Mouse (Mus musculus) spleen, adult 2 months (tissue): ENCODE measurements around the gene Tor4a. TPM values are rescaled to one million over a fixed set of nuclear protein-coding genes. Genes with fewer than 3 reads are reported as not detected.
A peak's percentile ranks its signal among the peaks of the same experiment; 100 is the strongest.

Source experiments
- DNase-seq, 2 experiments: peaks; one replicate each; pipeline versions ENCODE4 v3.0.0 to v3.0.0-alpha.2; 2012 to 2021; ENCODE audit warnings: low spot score in 2 of 2, low read depth in 1 of 2
- H3K27ac ChIP-seq: fragments of 200-500 bp; 2 replicates; pipeline ENCODE4 v1.5.1; 2012; ENCODE audit warnings: low read length, inconsistent platforms; ENCODE audit not compliant: insufficient read depth
- H3K27me3 ChIP-seq: fragments of 200-500 bp; 2 replicates; pipeline ENCODE4 v1.6.1; 2012; ENCODE audit warnings: mild to moderate bottlenecking, moderate library complexity, low read length, inconsistent platforms; ENCODE audit not compliant: control insufficient read depth, insufficient read depth
- H3K36me3 ChIP-seq: fragments of 200-500 bp; 2 replicates; pipeline ENCODE4 v1.6.1; 2012; ENCODE audit warnings: mild to moderate bottlenecking, low read length, inconsistent platforms; ENCODE audit not compliant: control insufficient read depth, insufficient read depth
- H3K4me1 ChIP-seq: fragments of 200-500 bp; 2 replicates; pipeline ENCODE4 v1.6.1; 2011; ENCODE audit warnings: inconsistent platforms; ENCODE audit not compliant: control insufficient read depth, insufficient read depth, insufficient read length
- H3K4me3 ChIP-seq: fragments of 200-500 bp; 2 replicates; pipeline ENCODE4 v1.5.1; 2011; ENCODE audit warnings: mild to moderate bottlenecking, inconsistent platforms; ENCODE audit not compliant: insufficient read depth, insufficient read length; ENCODE audit errors: extremely low read depth
- CTCF ChIP-seq: fragments of 200-500 bp; IDR thresholded peaks from 2 replicates; pipeline ENCODE4 v1.5.1; 2011; ENCODE audit warnings: mild to moderate bottlenecking, inconsistent platforms; ENCODE audit not compliant: insufficient read depth, insufficient read length, insufficient replicate concordance; ENCODE audit errors: extremely low read depth
- POLR2A ChIP-seq: fragments of 200-500 bp; IDR thresholded peaks from 2 replicates; pipeline ENCODE4 v1.6.1; 2011; ENCODE audit warnings: low read depth, low read length, inconsistent platforms
- WGBS: fragments of 180-500 bp; shearing (Covaris S2); methylation state at CpG from one replicate; pipeline ENCODE4 v1.1.7; 2018; 5-methylcytosine and 5-hydroxymethylcytosine counted together
- polyA plus RNA-seq: library from polyadenylated mRNA; depleted of rRNA; stranded (reverse); fragments of >200 nt; gene quantifications from 2 replicates; pipeline ENCODE4 v1.2.3, GENCODE M21; 2012

Tor4a gene
- polyA plus RNA-seq, 1 experiment = 77.5 TPM

DNA sequence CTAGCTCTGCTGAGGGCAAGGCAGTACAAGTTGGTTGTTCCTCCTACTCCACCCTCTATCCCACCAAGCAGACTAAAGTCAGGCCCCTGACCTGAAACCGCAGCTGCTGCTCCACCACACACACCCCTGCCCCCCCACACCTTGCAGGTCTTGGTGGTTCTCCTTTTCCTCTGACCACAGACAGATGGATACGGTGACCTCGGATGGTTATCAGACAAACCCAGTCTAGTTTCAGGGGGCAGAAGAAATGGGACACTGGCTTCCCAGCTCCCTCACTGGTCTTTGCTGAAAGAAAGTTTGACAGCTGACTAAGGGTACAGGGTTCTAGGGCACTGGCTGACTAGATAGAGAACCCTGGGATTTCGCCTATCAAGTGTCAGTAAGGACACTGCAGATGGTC is 36.7 kb upstream of the Tor4a start:
- no peak overlapping the region for H3K27ac ChIP-seq
- no peak for TF ChIP-seq POLR2A
- TF ChIP-seq CTCF = no peak
- H3K4me3 ChIP-seq = no peak overlapping the region
- H3K4me1 ChIP-seq = peaks cover 3% of the 10 kb centered on the region; the same call in 1 of the 2 replicates
- H3K27me3 ChIP-seq = no peaks in the 10 kb centered on the region; the same call in 1 of the 2 replicates
- 10% methylated on average over 4 of the region's 4 CpGs for WGBS
- DNase-seq = no peak
- H3K36me3 ChIP-seq = no peaks in the 10 kb centered on the region

DNA sequence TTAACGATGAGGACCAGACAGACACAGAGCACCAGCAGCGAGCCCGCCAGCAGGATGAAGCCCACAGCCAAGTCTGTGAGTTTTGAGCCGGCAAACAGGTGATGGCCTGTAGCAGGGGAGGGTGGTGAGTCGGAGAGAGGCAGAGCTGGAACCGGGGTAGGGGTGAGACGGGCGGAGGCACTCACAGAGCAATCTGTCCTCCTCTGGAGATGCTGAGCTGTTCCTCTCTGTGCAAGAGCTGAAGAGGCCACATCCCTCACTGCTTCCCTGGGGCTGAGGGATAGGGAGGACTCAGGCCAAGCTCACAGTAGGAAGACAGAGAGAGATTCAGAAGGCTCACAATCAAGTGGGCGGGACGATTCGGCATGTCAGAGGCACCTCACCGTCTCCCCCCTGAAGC is 34.4 kb upstream of the Tor4a start:
- Histone ChIP-seq H3K4me3 (no peak overlapping the region), H3K27me3 (no peaks in the 10 kb centered on the region; the same call in 1 of the 2 replicates), H3K27ac (no peak overlapping the region), H3K36me3 (no peaks in the 10 kb centered on the region), H3K4me1 (peaks cover 3% of the 10 kb centered on the region; the same call in 1 of the 2 replicates)
- no peak for TF ChIP-seq POLR2A
- no peak for DNase-seq
- WGBS = 89% methylated on average over 12 of the region's 12 CpGs

DNA sequence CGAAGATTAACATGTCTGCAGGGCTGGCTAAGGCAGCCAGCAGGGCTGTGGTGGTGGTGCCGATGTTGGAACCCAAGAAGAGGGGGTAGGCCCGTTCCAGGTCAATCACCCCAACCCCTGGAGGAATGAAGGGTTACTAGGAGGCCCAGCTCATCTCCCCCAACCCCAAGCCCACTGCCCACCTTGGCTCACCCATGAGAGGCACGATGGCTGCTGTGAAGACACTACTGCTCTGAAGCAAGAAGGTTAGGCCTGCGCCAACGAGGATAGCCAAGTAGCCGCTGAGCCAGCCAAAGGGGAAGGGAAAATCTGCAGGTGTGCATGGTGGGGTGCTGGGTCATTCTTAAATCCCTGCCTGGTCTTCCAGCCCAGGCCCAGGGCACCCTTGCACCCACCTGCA is 33.9 kb upstream of the Tor4a start:
- Histone ChIP-seq H3K36me3 (no peaks in the 10 kb centered on the region), H3K4me3 (no peak overlapping the region), H3K27me3 (no peaks in the 10 kb centered on the region; the same call in 1 of the 2 replicates), H3K27ac (no peak overlapping the region), H3K4me1 (peaks cover 3% of the 10 kb centered on the region; the same call in 1 of the 2 replicates)
- TF ChIP-seq CTCF (no peak), POLR2A (no peak)
- DNase-seq = no peak
- 89% methylated on average over 7 of the region's 7 CpGs for WGBS

DNA sequence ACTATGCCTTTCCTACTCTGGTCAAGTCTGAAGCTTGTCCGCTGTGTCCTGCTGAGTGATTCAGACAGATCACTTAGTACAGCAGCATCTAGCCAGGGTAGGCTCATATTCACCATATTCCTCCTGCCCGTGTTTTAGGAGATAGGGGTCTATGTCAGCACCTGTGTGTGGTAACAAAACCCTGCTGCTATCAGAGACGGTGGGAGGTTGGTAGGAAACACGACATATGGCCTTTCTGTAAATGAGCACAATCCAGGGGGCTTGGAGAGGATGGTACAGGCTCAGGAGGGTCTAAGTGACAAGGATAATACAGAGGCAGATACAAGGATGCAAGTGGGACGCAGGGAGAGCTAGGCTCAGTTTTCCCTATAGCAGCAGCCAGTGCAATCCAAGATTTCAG is 32.9 kb upstream of the Tor4a start:
- Histone ChIP-seq H3K36me3 (no peaks in the 10 kb centered on the region), H3K4me1 (peaks cover 3% of the 10 kb centered on the region; the same call in 1 of the 2 replicates), H3K4me3 (no peak overlapping the region), H3K27me3 (no peaks in the 10 kb centered on the region; the same call in 1 of the 2 replicates), H3K27ac (no peak overlapping the region)
- no peak for DNase-seq
- TF ChIP-seq CTCF (no peak), POLR2A (no peak)
- 91% methylated on average over 5 of the region's 5 CpGs for WGBS

GRCm38 (mm10) chr2:25228995-25229530 is 32.4 kb upstream of the Tor4a start:
- DNase-seq = no peak
- Histone ChIP-seq H3K4me3 (no peak overlapping the region), H3K4me1 (peaks cover 3% of the 10 kb centered on the region; the same call in 1 of the 2 replicates), H3K27ac (0 out of 2 replicates have a peak overlapping the region, but pooled peaks have one; percentile 27), H3K36me3 (no peaks in the 10 kb centered on the region), H3K27me3 (no peaks in the 10 kb centered on the region; the same call in 1 of the 2 replicates)
- TF ChIP-seq POLR2A (no peak), CTCF (no peak)
- 79% methylated on average over 6 of the region's 6 CpGs for WGBS

- 1% methylated on average over 7 of the region's 7 CpGs for WGBS
Observed at GRCm38 (mm10) chr2:25228431-25228889, 31.8 kb upstream of the Tor4a start.

GRCm38 (mm10) chr2:25227406-25227805 is 30.7 kb upstream of the Tor4a start:
- no peak overlapping the region for H3K27ac ChIP-seq
- TF ChIP-seq CTCF (no peak), POLR2A (no peak)
- DNase-seq = no peak
- H3K27me3 ChIP-seq = no peaks in the 10 kb centered on the region
- H3K4me3 ChIP-seq = no peak overlapping the region
- peaks cover 8% of the 10 kb centered on the region; the same call in 1 of the 2 replicates for H3K4me1 ChIP-seq
- WGBS = 97% methylated on average over 4 of the region's 4 CpGs
- no peaks in the 10 kb centered on the region for H3K36me3 ChIP-seq

More at GRCm38 (mm10) chr2:25228431-25228889, 31.8 kb upstream of the Tor4a start:
- TF ChIP-seq CTCF (peak; percentile 88; the same call in 1 of the 2 replicates), POLR2A (no peak)
- peaks cover 7% of the 10 kb centered on the region; the same call in 1 of the 2 replicates for H3K4me1 ChIP-seq
- H3K4me3 ChIP-seq = peak overlapping the region; percentile 39; the same call in 1 of the 2 replicates
- no peaks in the 10 kb centered on the region for H3K36me3 ChIP-seq
- no peaks in the 10 kb centered on the region for H3K27me3 ChIP-seq
- H3K27ac ChIP-seq = peak overlapping the region; percentile 62
- peak; percentile 84 to 85 for DNase-seq
